Mouse (Mus musculus) thymus, adult 2 months (tissue): ENCODE measurements around the gene Fam178b. TPM values are rescaled to one million over a fixed set of nuclear protein-coding genes. Genes with fewer than 3 reads are reported as not detected.

Source experiments
- DNase-seq: peaks from one replicate; pipeline ENCODE4 v3.0.0; 2021
- H3K27ac ChIP-seq: fragments of 200-500 bp; 2 replicates; pipeline ENCODE4 v1.5.1; 2012; ENCODE audit warnings: low read length, control low read depth; ENCODE audit not compliant: control insufficient read depth, insufficient read depth
- H3K27me3 ChIP-seq: fragments of 200-500 bp; 2 replicates; pipeline ENCODE4 v1.6.1; 2012; ENCODE audit warnings: mild to moderate bottlenecking, low read length, moderate library complexity, mixed read lengths; ENCODE audit not compliant: control insufficient read depth, insufficient read depth
- H3K36me3 ChIP-seq: fragments of 200-500 bp; 2 replicates; pipeline ENCODE4 v1.6.1; 2012; ENCODE audit warnings: mild to moderate bottlenecking, low read length, moderate library complexity; ENCODE audit not compliant: control insufficient read depth, insufficient read depth
- H3K4me1 ChIP-seq: fragments of 200-500 bp; replicated peaks from 2 replicates; pipeline ENCODE4 v1.6.1; 2012; ENCODE audit warnings: low read length; ENCODE audit not compliant: control insufficient read depth, insufficient read depth
- H3K4me3 ChIP-seq: fragments of 200-500 bp; 2 replicates; pipeline ENCODE4 v1.5.1; 2012; ENCODE audit warnings: mild to moderate bottlenecking, low read length, control low read depth, moderate library complexity; ENCODE audit not compliant: control insufficient read depth, insufficient read depth
- CTCF ChIP-seq: fragments of 200-500 bp; IDR thresholded peaks from 2 replicates; pipeline ENCODE4 v1.5.1; 2012; ENCODE audit warnings: mild to moderate bottlenecking, control low read depth, low read length, moderate library complexity, borderline replicate concordance; ENCODE audit not compliant: control insufficient read depth, poor library complexity, insufficient read depth; ENCODE audit errors: extremely low read depth
- POLR2A ChIP-seq: fragments of 200-500 bp; IDR thresholded peaks from 2 replicates; pipeline ENCODE4 v1.6.1; 2012; ENCODE audit warnings: mild to moderate bottlenecking, low read length, control low read depth, moderate library complexity; ENCODE audit not compliant: control insufficient read depth, poor library complexity, insufficient read depth; ENCODE audit errors: extremely low read depth
- WGBS: fragments of 180-500 bp; shearing (Covaris S2); methylation state at CpG from one replicate; pipeline ENCODE4 v1.1.7; 2018; 5-methylcytosine and 5-hydroxymethylcytosine counted together
- polyA plus RNA-seq: library from polyadenylated mRNA; depleted of rRNA; stranded (reverse); fragments of >200 nt; gene quantifications from 2 replicates; pipeline ENCODE4 v1.2.3, GENCODE M21; 2012

Fam178b gene
- polyA plus RNA-seq, 1 experiment: 1.9 TPM

DNA sequence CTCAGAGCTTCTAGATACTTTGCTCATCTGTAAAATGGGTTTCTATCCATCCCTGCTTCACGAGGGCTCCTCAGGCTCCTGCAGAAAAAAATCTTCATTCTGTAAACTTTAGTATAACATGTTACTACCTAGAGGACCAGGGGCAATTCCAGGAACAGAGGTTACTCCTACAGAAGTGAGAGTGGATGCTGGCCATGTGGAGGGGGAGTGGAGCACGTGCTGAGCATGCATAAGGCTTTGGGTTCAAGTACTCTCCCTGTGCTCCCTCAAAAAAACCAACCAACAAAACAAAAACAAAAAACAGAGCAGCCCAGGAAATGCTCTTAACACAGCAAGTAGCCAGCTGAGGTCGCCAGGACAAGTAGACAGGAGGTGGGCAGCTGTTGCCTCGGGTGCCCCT, 119.4 kb downstream of the Fam178b start:
- Histone ChIP-seq H3K27ac (no peak overlapping the region), H3K4me1 (peaks cover 12% of the 10 kb centered on the region), H3K27me3 (no peaks in the 10 kb centered on the region; the same call in 1 of the 2 replicates), H3K36me3 (no peaks in the 10 kb centered on the region), H3K4me3 (no peak overlapping the region)
- no peak for TF ChIP-seq CTCF
- TF ChIP-seq POLR2A: no peak
- 75% methylated on average over 4 of the region's 4 CpGs for WGBS
- no peak for DNase-seq

DNA sequence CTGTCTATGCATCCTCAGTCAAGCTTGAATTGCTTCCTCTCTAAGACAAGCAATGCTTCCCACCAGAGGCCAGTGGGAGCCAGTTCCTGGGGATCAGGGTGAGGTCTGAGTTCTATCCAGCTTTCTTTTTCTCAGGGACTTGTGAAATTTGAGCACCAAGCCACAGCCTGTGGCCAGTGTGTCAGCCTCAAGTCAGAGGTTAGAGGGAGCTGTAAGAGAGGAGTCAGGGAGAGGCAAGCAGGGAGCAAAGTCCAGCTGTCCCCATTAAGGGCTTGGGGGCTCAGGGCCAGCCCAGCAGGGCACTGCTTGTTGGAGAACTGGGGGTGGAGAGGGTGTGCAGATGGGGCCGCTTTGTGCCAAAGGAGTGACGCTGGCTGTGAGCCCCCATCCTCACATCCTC, 119.8 kb downstream of the Fam178b start:
- Histone ChIP-seq H3K27me3 (no peaks in the 10 kb centered on the region; the same call in 1 of the 2 replicates), H3K36me3 (no peaks in the 10 kb centered on the region), H3K4me3 (no peak overlapping the region), H3K4me1 (peaks cover 15% of the 10 kb centered on the region), H3K27ac (no peak overlapping the region)
- 93% methylated on average over 2 of the region's 2 CpGs for WGBS
- TF ChIP-seq CTCF (no peak), POLR2A (no peak)
- DNase-seq: no peak

- no peak for TF ChIP-seq CTCF
- TF ChIP-seq POLR2A: no peak
- H3K4me3 ChIP-seq: no peak overlapping the region
- no peaks in the 10 kb centered on the region; the same call in 1 of the 2 replicates for H3K27me3 ChIP-seq
- H3K27ac ChIP-seq: no peak overlapping the region
- 95% methylated on average over 4 of the region's 4 CpGs for WGBS
- no peaks in the 10 kb centered on the region for H3K36me3 ChIP-seq
- no peak for DNase-seq
- peaks cover 20% of the 10 kb centered on the region for H3K4me1 ChIP-seq
These were observed 120.6 kb downstream of the Fam178b start for GRCm38 (mm10) chr1:36562388-36562787.

DNA sequence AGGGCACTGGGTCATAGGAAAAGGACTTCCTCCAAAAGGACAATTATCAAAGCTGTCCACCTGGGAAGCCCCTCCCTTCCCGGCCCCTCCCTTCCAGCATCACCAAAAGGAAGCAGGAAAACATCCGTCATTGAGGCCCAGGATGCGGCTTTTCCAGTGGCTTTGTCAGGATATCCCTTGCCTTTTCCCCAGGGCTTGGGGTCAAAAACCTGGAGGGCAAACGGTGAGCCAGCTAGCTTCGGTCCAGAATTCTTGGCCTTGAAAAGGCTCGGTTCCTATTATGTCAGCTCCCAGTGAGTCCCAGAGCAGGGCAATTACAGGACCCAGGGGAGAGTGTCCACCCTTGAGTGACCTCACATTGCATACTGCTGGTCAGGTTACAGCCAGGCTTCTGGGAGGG, 122.1 kb downstream of the Fam178b start:
- Histone ChIP-seq H3K4me3 (no peak overlapping the region), H3K36me3 (no peaks in the 10 kb centered on the region), H3K27me3 (no peaks in the 10 kb centered on the region; the same call in 1 of the 2 replicates), H3K4me1 (peaks cover 34% of the 10 kb centered on the region), H3K27ac (no peak overlapping the region)
- no peak for DNase-seq
- 88% methylated on average over 6 of the region's 6 CpGs for WGBS
- TF ChIP-seq CTCF: no peak

GRCm38 (mm10) chr1:36559888-36560287, 123.1 kb downstream of the Fam178b start:
- no peaks in the 10 kb centered on the region; the same call in 1 of the 2 replicates for H3K27me3 ChIP-seq
- H3K4me3 ChIP-seq: no peak overlapping the region
- H3K36me3 ChIP-seq: no peaks in the 10 kb centered on the region
- TF ChIP-seq POLR2A (no peak), CTCF (no peak)
- WGBS: 24% methylated on average over 5 of the region's 5 CpGs
- H3K27ac ChIP-seq: no peak overlapping the region
- H3K4me1 ChIP-seq: peaks cover 39% of the 10 kb centered on the region
- DNase-seq: no peak

- Histone ChIP-seq H3K27me3 (no peaks in the 10 kb centered on the region; the same call in 1 of the 2 replicates), H3K27ac (no peak overlapping the region)
- 61% methylated on average over 4 of the region's 4 CpGs for WGBS
These were observed 123.7 kb downstream of the Fam178b start for GRCm38 (mm10) chr1:36559256-36559655.

DNA sequence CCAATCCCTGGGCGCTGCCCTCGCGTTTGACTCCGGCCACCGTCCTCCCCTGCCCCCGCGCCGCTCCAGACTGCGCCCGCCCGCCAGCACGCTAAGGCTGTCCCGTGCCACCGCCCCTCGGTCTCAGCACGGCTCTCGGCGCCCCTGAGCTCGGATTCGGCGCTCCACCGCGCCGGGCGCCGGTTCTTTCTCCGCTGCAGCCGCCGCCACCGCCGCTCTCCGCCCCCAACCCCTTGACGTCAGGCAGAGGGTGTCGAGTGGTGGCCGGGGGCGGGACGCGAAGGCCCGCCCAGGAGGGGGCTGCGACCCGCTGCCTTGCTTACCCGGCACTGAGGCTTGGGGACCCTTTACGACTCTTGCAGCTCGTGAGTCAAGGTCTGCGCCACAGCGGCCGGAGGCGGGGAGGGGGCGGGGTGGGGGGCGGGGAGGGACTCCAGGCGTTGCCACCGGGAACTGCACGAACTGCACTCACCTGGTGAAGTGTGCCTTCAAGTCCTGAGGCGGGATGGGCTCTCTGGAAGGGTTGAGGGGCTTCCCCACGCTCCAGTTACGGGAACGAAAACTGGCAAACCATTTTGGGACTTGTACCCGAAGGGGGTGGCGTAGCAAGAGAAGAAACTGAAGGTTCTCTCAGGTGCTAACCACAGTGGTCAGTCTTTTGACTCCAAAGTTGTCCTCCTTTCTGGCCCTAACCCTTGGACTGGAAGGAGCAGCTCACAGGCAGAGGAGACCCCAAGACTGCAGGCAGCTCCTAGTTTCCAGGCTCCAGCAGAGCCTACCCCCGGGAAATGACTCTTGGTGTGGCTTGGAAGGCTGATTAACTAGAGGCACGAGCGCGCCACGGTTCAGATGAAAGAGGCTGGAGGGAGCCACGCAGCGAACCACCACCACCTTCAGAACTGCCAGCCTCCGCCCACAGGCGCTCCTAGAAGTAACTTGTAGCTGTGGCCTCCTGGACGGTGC, 124.7 kb downstream of the Fam178b start, which contains the start of gene Sema4c:
Sema4c (minus strand) TSS at position 319 of the 963 bp plus-strand sequence.
- TF ChIP-seq POLR2A (no peak), CTCF (no peak)
- H3K36me3 ChIP-seq: no peaks in the 10 kb centered on the region
- no peaks in the 10 kb centered on the region; the same call in 1 of the 2 replicates for H3K27me3 ChIP-seq
- peak; percentile 63 for DNase-seq
- no peak within 1 kb of the TSS for H3K27ac ChIP-seq
- peaks cover 39% of the 10 kb centered on the region for H3K4me1 ChIP-seq
- WGBS: 3% methylated on average over 69 of the region's 69 CpGs
- peak within 1 kb of the TSS; percentile 57 for H3K4me3 ChIP-seq

More at GRCm38 (mm10) chr1:36559256-36559655, 123.7 kb downstream of the Fam178b start:
- H3K36me3 ChIP-seq: no peaks in the 10 kb centered on the region
- no peak for DNase-seq
- H3K4me3 ChIP-seq: no peak overlapping the region
- peaks cover 39% of the 10 kb centered on the region for H3K4me1 ChIP-seq
- TF ChIP-seq POLR2A (no peak), CTCF (no peak)
